Mouse (Mus musculus) adrenal gland, postnatal 25 days (tissue): ENCODE measurements around the gene Klrg2. TPM values are rescaled to one million over a fixed set of nuclear protein-coding genes. Genes with fewer than 3 reads are reported as not detected.
"Not testable (repeated sequence)": the region's sequence is repeated elsewhere in the genome, so short reads cannot be mapped to it uniquely, and the experiment has no call there.

Experiments
- DNase-seq: peaks from one replicate; pipeline ENCODE4 v3.0.0; 2021; ENCODE audit warnings: mixed read lengths
- long read RNA-seq: library from polyadenylated mRNA; stranded (forward); transcript quantifications from one replicate; pipeline ENCODE4 v2.0.0, GENCODE M21; 2021
- total RNA-seq: library from RNA; stranded (reverse); gene quantifications from 2 replicates; pipeline ENCODE4 v1.2.3, GENCODE M21; 2021

Gene Klrg2
- 2.8 and 3.8 TPM in 2 replicates for total RNA-seq
- long read RNA-seq, partial matches to known transcripts: 0 of 5 reads
- long read RNA-seq, other reads (novel, unspliced or antisense): 1 of 5 reads

DNA sequence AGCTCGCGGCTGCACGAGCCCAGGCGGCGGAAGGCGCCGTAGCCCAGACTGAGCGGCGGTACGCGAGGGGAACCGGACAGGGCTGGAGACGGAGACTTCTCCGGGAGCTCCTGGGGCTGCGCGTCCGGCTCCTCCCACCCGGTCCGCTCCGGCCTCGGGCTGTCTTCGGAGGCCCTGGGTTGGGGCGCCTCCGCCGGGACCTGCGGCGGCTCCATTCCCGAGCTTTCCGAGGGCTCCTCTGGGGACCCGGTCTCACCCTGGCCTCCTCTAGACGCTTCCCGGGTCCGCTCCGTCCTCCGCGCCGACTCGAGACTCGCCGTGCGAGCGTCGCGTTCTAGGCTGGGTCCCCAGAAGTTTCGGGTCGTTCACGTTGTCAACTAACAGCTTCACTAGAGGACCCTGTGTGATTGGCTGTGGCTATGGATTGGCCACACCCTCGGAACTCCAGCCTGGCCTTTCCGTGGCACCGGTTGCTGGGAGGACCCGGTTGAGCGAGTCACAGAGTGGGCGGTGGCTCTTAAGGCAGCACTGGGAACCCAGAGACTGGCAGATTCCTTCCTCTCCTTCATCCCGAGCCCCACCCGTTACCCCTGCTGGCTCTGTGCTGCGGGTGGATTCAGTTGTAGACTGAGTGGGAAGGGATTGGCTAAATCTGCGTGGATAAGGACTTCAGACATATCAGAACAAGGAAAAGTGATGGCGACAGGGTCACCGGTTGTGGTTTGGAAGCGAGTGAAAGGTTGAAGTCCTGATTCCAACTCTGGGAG, at the start of gene Klrg2:
Gene Klrg2 (minus strand): TSS at position 391 of the 767 bp plus-strand sequence.
- DNase-seq: peak; percentile 80

DNA sequence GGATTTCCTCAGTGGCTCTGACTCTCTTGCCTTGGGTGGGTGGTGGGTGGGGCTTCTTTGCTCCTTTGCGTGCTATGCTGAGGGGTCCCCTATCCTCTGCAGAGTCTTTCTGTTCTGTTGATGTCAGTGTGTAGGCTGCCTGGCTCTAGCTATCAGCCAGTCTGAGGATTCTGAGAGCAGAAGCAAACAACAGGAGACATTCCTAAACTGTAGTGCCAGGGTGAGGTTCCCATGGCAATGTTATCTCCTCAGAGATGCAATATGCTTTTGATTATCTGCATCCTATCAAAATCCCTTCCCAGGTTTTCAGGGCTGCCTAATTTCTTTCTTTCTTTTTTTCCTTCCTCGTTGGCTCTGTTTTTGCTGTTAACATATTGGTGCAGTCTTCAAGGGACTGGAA, 45.5 kb upstream of the Klrg2 start:
- DNase-seq: no peak

DNA sequence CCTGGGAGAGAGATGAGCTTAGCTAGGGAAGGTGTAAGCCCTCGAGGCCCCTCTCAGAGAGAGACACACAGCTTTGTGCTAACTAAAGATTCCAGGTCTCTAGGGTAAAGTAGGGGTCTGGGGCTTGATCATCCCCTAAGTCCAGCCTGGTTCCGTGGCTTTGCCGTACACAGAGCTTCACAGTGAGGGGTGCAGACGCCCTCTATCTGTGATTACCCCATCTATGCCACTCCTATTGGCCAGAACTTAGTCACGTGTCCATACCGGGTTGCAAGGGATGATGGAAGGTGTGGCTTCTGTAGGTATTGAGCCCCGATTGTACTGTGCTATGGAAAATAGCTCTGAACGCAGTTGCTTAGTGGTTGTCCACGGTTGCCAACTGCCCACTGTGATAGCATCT, 40.6 kb upstream of the Klrg2 start:
- no peak for DNase-seq

DNA sequence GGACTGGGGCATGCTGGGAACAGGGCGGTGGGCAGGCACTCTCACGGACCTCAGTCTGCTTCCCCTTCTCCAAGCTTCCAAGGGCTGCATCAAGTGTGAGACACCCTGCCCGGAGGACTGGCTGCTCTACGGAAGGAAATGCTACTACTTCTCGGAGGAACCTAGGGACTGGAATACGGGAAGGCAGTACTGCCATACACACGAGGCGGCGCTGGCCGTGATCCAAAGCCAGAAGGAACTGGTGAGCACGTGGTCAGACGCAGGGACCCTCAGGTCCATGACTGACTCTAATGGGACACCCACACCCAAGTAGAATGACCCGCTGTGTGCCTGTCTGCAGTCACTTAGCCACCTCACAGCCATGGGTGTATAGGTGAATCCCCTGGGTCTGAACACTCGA, 39.7 kb upstream of the Klrg2 start:
- no peak for DNase-seq

DNA sequence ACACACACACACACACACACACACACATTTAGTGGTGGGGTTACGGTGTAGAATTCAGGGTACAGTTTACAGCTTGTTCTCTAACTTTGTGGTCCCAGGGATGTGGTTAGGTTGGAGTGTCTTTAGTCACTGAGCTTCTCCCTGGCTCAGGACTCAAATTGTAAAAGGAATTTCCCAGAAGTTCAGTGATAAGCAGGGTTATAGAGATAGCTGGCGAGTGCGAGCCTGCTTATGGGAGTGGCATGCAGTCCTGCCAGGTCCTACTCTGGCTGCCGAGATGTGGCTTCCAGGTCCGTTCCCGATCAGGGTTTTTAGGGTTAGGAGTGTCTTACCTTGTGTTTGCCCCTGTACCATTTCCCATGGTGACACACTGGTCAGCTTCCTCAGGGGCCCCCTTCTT, 39.2 kb upstream of the Klrg2 start:
- no peak for DNase-seq

DNA sequence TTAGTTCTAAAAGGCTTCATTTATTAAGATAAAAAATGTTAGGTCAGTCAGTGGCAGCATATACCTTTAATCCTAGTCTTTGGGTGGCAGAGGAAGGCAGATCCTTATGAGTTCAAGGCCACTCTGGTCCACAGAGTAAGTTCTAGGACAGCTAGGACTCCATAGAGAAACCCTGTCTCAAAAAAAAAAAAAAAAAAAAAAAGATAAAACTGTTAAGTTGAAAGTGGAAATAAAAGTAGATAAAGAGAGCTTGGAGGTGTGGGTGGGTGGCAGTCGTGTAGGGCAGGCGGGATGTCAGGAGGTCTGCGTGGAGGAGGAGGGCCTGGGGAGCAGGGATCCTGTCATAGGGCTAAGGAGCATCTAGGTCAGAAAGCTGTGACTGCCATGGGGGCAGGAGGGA, 35.0 kb upstream of the Klrg2 start:
- DNase-seq: no peak

DNA sequence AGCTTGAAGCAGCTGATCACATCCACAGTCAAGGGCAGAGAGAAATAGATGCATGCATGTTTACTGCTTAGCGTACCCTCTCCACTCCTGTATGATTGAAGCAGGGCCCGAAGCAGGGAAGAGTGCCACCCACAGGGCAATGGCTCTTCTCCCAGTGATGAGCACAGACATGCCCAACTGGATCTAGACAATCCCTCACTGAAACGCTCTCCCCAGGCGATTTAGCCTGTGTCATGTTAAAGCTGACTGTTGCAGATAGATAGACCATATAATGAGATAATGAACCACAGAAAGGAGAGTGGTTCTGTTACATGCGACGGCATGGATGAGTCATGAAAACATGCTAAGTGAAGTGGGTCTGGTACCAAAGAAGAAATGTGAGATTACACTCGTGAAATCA, 34.2 kb upstream of the Klrg2 start:
- DNase-seq: no peak

DNA sequence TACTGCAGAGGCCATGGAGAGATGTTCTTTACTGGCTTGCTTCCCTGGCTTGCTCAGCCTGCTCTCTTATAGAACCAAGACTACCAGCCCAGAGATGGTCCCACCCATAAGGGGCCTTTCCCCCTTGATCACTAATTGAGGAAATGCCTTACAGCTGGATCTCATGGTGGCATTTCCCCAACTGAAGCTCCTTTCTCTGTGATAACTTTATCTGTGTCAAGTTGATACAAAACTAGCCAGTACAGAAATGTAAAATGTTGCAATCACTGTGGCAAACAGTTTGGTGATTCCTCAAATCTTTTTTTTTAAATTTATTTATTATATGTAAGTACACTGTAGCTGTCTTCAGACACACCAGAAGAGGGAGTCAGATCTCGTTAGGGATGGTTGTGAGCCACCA, 33.4 kb upstream of the Klrg2 start:
- DNase-seq: not testable (repeated sequence)

DNA sequence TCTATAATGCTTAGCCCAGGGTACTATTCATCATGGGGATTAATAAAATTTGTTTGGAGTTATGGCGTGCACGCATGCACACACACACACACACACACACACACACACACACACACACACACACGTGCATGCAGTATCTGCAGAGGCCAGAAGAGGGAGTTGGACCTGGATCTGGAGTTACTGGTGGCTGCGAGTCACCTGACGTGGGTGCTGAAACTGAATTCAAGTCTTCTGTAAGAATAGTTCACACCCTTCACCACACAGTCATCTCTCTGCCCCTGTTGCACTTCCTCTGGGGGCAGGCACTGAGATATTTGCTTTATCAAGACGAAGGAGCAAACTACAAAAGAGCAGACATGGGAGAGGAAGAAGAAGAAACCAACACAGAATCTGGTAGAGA, 32.5 kb upstream of the Klrg2 start:
- DNase-seq: no peak

DNA sequence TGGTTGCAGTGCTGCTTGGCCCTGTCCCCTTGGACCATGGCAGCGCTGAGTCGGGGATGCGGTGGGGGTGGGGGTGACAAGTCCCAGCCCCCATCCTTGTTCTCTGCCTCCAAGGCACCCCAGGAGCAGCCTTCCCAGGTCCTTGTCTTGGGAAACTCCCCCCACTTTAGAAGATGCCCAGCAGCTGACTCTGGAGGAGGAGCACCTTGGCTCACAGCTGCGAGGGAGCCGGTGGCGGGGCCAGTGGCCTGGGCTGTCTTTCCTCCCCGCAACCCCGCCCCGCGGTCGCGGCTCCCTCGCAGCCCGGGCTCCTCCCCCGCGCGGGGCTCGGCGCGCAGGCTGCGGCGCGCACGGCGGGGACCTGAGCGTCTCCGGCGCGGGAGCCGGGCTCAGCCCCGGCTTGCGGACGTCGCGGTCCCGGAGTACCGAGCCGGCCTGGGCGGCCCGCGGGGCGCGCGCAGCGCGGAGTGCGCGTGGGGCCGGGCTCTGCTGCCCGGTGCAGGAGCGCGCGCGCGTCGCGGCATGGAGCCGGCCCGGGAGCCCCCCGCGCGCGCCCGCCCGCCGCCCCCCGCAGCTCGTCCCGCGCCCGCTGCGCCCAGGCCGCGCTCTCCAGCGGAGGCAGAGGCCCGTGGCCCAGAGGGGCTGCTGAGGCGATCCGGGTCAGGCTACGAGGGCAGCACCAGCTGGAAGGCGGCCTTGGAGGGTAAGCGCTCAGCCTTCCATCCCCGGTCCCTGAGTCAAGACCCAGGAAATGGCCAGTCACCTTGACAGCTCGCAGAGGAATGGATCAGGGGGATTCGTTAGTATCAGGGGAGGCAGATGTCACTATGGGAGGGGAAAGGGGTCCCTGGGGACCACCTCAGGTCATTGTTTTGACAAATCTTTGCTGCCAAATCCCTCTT, 25.9 kb upstream of the Klrg2 start, which contains the start of gene Clec2l:
Gene Clec2l (plus strand): TSS at position 356 of the 902 bp plus-strand sequence.
- DNase-seq: peak; percentile 69

DNA sequence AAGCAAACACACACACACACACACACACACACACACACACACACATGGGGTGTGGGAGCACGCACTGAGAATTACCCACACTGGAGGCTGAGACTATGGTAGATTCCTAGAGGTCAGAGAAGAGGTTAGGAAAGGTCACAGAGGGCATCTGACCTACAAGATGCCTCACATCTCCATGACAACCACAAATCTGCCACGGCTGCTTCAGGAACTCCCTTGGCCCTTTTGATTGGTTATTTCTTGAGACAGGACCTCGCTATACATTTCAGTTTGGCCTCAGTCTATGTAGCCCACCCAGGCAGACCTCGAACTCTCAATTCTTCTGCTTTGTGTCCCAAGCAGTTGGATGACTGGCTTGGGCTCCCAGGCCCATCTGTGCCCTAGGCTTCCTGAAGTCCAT, 24.6 kb upstream of the Klrg2 start:
- no peak for DNase-seq

DNA sequence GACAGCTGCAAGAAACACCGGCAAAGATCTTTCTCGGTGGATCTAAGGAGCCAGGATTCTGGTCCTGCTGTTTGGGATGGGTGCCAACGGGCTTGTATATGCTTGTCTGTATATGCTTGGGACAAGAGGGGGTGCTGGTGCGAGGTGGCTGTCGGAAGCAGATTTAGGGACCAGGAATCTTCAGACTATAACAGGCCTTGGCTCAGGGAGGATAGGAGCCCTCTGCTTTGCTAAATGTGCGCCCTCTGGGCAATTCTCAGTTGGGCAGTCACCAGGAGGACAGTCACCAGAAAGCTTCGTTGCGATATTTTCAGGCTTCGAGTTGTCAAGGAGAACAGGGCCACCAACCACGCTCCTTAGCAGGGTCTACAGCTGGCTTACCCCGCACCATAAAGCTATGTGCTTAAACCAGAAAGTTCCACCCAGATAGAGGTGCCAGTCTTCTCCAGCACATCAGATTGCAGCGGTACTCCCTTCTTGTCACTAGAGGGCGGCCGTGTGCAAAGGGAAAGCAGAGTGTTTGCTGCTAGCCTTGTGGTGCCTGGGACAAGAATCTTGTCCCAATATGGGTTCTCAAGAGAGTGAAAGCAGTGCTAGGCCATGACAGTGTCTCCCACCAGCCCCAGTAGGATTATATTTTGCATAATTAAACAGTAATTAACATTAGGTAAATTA, 13.4 kb upstream of the Klrg2 start:
- peak; percentile 61 for DNase-seq

DNA sequence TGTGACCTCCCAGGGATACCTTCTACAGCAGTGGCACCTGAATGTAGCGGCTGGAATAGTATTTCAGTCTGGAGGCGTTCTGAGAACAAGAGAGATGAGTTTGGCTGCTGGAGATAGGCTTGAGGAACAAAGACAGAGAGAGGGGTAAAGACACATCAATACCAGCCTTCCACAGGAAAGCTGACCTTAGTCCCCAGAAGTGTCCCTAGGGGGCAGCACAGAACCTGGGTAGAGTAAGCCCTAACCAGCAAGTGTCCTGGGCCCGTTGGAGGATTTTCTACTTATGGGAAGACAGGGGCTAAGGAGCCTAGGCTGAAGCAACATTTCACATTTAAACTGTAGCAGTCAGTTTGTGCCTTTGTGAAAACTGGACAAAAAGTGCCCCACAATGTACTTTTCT, 12.5 kb upstream of the Klrg2 start:
- DNase-seq: no peak

DNA sequence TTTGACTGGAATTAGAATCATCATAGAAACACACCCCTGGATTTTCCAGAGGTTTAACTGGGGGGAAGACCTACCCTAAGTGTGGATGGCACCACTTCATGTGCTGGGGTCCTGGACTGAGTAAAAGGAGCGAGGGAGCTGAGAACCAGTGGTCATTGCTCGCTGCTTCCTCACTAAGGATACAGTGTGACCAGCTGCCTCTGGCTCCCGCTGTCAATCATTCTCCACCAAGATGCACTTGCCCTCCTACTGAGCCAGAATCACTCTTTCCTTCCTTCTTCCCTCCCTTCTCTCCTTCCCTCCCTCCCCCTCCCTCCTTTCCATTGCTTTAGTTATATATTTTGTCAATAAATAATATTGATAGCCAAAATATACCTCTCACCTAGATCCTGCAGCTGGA, 6.0 kb upstream of the Klrg2 start:
- no peak for DNase-seq

DNA sequence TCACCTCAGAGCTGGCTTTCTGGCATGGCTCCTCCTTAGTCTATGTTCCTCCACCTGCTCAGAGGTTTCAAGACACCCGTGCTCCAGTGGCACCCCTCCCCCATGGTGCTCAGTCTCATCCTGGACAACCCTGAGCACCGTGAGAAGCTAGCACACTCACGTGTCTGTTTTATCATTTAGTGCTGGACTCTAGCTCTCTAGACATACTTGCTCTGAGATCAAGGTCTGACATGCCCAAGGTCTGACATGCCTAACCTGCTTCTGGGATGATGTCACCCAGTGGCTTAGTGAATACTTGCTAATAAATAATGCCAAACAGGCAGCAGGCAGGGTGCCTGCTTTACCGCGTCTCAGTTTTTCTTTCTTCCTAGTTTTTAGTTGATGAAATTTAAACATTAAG, 5.6 kb upstream of the Klrg2 start:
- peak; percentile 32 for DNase-seq

DNA sequence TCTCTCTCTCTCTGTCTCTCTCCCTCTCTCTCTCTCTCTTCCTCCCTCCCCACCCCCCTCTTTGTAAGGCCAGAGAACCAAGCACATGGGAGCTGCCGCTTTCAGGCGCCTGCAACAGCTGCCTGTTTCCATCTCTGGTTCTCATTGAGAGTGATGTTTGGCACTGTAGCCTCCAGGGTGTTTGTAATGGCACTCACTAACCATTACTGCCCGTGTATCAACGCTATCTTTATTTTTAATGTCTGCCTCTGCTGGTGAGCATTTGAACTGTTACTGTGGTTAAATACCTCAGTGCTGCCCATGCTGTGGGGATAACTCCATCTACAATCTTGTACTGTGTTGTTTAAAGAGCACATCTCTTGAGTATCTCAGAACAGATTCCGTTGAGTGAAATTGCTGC, 4.6 kb upstream of the Klrg2 start:
- DNase-seq: no peak

DNA sequence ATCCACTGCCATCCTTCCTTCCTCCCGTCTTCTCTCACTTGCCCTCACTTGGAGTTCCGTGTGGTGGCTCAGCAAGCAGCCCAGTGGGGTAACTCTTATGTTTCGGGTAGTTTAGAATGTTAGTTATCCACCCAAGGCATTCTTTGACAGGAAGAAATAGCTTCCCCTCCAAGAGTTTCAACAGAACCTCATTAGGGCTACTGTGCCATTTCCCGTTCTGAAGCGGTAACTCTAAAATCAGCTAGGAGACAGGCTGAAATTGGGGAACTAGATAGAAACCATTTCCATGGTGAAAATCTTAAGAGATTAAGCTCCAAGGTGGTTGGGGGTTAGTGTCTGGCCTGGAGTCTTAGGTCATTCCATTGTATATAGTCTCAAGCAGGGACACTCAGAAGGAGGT, 4.2 kb upstream of the Klrg2 start:
- DNase-seq: no peak

DNA sequence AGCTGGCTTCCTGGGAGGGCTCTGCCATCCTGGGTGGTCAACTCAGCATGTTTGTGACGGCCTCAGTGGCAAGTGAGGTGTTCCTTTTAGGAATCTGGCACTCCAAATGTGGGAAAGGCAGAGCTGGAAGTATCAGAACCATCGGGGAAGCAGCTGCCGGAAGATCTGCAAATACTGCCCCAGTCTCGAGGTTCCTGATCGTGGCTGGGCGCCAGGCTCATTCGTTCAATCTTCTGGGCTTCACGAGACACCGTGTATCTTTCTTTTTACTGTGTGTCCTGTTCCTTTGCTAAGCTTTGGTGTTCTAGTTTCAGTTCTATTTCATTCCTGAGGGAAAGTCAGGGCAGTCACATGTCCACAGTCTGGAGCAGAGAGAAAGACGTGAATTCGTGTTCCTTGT, 3.4 kb upstream of the Klrg2 start:
- DNase-seq: peak; percentile 13

DNA sequence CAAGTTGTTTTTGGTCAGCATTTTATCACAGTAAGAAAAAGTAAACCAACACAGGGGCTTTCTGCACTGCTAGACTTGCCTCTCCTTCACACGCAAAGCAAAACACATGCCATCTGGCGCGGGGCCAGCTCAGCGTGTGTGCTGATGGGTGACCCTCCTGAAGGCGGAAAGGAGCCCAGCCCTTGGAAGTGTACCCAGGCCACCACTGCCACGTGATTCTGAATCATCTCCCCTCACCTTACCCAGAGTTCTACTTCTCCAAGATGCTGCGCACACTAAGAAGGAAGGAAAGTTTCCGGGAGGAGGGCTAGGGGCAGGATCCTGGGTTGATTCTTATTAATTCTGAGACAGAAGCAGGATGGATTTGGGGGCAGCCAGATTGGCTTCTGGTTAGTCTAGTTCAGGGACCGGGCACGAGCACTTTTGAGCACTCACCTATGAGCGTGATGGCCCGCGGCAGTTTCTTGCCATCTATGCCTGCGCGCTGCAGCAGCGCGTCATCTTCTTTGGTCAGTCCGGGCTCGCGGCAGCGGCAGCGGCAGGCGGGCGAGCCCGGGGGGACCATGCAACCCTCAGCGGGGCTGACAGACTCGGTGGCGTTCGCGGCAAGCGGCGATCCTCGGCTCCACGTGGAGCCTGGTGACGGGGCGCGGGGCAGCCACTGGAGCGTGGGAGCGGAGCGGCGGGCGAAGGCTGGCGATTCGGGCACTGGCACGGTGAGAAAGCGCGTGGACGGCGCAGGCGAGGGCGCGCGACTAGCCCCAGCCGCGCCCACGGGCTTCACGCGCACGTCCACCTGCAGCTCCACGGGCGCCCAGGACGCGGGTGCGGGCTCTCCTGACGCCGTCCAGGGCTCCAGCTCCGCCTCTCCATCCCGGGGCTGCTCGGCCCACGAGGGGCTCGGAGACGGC, 846 bp downstream of the Klrg2 start:
- peak; percentile 58 for DNase-seq

DNA sequence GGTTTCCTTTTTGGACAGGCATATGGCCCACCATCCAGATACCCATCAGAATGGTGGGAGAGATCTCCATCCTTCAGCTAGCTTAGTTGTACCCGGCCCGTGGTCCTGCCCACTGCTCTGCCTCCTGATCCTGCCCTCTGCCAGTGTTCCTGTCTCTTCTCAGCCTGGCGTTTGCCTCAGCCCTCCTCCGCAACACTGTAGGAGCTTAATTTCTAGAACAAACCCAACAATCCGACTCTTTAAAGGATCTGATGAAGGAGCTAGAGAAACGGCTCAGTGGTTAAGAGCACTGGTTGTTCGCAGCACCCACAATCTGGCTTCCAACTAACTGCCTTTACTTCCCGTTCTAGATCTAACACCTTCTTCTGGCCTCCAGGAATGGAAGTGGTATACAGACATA, 2.6 kb downstream of the Klrg2 start:
- no peak for DNase-seq

DNA sequence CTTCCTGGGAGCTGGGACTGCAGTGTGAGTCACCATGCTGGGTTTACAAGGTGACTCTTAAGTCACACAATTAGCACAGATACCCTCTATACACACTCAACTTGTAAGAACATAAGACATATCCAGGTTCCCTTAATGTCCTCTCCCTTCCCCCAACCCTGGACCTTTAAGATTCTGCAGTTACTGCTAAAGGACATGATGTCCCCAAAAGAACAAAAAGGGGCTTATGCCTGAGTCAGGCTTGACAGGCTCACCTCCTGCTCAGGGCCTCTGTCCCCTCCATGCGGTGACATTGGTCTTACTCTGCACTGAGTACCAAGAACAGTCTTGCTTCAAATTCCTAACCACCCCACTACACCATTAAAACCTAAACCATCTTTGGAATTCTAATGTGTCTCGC, 4.2 kb downstream of the Klrg2 start:
- no peak for DNase-seq

DNA sequence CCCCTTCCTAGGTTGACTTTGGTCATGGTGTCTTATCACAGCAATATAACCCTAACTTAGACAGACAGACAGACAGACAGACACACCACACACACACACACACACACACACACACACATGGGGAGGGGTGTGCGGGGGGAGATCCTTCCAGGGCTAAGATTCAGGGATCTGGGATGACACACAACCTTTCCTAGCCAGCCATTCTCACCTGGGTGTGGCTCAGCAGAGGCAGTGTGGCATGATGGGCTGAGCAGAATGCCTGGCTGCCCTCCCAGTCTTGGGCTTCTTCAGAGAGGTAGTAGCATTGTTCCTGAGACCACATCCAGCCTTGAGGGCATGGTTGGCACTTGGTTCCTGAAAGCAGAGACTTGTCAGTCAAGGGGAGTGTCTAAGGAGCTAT, 7.5 kb downstream of the Klrg2 start:
- no peak for DNase-seq
